Mouse (Mus musculus) adipocyte (in vitro differentiated cells): ENCODE results near the gene Catsperg1.
"Not testable (repeated sequence)": the region's sequence is repeated elsewhere in the genome, so short reads cannot be mapped to it uniquely, and the experiment has no call there.

Source experiments
- DNase-seq: peaks from one replicate; pipeline ENCODE4 v3.0.0-alpha.2; 2016; ENCODE audit warnings: low spot score

The Catsperg1 gene

GRCm38 (mm10) chr7:29213675-29214082 is at the start of gene Catsperg1:
Gene Catsperg1, minus strand, starts transcription at chr7:29214035.
- DNase-seq, result no peak

DNA sequence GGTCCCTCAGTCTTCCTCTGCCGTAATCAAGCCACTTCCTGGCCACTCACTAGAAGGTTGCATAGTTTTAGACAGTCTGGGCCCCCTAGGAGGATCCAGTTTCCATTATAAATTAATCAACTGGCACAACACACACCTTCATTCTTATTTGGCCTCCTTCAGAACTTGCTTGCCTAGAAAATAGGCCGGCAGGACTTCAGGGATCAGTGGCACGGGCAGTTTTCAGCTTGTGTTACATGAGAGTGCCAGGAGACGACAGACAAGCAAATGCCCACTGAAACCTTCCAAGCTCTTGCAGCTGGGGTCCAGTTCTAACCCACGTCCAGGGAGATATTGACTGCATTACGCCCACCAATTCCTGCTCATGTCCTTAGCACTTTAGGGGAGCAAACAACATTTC is 48.3 kb upstream of the Catsperg1 start:
- DNase-seq, result no peak

DNA sequence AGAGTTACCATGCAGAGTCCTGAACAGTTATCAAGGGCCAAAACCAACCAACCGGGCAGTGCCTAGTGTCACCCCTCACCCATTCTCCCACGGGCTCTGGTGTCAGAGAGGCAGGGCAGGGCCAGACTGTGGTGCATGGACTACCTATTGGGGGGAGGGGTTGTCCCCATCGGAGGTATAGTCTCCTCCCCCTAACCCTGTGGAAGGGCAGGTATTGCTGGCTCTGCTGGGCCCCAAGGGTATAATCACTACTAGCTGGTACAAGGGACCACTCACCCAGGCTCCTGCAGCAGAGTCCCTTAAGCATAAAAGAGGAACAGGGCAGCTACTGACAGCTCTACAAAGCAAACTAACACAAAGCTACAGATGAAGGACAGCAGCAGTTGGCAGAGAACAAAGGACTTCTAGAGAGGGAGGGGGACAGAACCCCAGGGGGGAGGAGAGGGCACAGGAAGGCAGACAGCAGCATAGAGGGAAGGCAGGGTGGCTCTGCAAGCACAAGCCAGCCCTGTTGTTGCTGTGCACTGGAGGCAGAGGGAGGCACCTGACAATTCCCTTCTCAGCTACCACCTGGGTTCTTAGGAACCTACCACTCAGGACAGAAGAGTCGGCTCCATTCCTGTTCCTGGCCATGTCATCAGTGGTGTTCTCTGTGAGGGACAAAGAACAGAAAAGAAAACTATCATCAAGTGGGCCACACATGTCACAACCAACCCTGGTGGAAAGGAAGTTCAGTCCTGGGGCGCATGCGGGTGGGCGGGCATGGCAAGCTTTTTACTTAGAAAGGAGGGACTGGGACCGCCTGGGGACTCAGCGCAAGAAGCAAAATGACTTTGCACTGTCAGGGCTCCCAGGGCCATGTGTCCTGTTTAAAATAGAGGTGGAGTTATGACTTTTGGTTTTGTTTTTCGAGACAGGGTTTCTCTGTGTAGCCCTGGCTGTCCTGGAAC is 46.2 kb upstream of the Catsperg1 start:
- no peak for DNase-seq

GRCm38 (mm10) chr7:29257368-29257767 is 43.5 kb upstream of the Catsperg1 start:
- peak; percentile 58 for DNase-seq

DNA sequence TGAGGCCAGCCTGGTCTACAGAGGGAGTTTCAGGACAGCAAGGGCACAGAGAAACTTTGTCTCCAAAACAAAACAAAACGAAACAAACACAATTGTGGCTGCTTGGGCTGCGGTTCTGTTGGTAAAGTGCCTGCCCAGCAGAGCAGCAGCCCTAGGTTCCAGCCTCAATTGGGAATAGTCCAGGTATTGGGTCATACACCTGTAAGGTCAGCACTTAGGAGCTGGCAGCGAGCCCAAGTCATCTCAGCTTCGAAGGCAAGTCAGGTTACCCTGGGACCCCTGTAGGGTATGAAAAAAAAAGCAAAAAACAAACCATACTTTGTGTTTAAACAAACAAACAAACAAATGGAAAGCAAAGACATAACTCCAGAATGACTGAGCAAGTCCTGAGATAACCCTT is 42.0 kb upstream of the Catsperg1 start:
- DNase-seq, result no peak

- no peak for DNase-seq
Observed at GRCm38 (mm10) chr7:29253842-29254241, 40.0 kb upstream of the Catsperg1 start.

GRCm38 (mm10) chr7:29251166-29251565 is 37.3 kb upstream of the Catsperg1 start:
- DNase-seq, result no peak

DNA sequence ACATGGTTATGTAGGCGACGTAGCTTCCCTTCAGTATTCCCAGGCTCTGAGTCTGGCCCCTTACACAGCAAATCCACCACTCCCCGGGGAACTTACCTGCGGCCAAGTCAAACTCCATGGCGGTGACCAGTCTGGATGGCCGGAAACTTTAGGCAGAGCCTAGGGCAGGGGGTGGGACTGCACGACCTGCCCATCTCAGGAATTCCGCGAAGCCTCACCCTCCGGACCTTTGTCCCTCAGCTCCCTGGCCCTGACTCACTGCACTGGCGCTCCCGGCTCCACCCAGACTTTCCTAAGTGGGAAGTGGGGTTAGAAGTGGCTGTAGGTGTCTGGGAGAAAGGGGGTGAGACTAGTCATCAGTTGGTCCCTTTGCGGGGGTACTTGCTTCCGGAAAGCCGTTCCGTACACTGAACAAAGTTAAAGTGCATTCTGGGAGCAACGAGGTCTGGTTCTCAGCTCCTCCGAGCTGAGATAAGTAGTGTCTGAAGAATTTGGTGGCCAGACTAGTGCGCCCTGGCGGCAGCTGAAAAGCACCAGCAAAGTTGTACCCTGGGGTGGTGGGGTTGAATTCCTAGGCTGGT is 34.5 kb upstream of the Catsperg1 start, which contains the start of gene 2200002D01Rik:
Gene 2200002D01Rik, minus strand, starts transcription at position 206 of the 581 bp plus-strand sequence.
- DNase-seq, result no peak

DNA sequence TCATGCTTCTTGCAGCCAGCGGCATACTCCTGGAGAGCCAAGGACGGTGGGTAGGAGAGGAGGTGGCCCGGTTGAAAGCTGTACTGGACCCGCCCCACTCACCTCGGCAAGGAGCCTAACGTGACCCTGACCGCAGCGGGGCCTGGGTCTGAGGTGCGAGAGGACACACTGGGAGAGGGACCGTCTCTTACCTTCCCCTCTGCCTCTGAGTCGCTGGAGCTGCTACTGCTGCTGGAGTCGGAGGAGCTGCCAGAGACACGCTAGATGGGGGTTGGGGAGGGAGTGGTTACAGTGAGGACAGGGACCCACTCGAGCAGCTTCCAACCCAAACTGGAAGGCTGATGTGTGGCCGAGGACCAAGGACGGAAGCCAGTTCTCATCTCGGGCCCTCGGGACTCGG is 33.9 kb upstream of the Catsperg1 start:
- DNase-seq, result no peak

- DNase-seq, result peak; percentile 22
Observed at GRCm38 (mm10) chr7:29247314-29247700, 33.5 kb upstream of the Catsperg1 start.

DNA sequence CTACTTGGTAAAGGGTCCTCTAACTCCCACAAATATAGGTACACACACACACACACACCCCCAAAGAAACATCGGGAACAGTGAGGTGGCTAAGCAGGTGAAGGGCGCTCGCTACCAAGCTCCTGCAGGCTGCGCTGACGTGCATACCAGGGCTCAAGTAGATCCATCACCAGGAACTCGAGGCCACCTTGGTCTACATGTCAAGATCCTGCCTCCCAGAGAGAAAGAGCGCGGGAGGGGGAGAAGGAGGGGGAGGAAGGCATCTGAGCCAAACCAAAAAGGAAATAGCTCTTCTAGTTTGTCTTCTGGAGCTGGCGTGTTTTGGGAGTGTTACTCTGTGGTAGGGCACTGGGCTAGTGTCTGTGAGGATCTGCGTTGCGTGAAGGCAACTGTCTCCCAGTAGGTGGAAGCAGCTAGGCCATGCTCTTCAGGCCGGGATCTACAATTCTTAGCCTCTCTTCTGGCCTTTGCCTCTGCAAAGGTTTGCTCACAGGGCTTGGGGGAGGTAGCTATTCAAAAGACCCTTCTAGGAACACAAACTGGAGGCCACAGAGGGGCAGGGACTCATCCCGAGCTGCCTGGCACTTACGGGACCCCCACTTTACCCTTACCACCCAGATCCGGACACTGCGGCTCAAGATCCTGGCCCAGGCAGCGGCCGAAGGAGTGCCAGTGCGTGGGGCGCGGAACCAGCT is 32.9 kb upstream of the Catsperg1 start:
- DNase-seq, result no peak

DNA sequence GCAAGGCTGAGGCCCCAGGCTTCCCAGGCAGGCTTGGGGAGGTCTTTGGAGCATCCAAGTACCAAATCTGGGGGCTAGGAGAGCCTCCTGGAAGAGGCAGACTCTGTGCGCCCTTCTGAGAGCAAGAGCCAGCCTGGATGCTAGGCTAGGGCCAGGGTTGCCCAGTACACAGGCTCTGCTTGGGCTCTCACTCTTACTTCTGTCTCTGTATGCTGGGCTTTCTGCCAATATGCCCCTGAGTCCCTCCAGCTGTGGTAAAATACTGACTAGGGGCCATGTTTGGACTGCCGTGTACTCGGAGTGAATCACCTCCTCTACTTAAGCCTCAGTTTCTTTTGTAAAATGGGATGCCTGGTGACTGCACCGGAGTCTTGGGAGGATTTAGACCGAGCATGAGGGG is 32.2 kb upstream of the Catsperg1 start:
- DNase-seq, result no peak

- DNase-seq, result no peak
Observed at GRCm38 (mm10) chr7:29244732-29245416, 31.0 kb upstream of the Catsperg1 start.

DNA sequence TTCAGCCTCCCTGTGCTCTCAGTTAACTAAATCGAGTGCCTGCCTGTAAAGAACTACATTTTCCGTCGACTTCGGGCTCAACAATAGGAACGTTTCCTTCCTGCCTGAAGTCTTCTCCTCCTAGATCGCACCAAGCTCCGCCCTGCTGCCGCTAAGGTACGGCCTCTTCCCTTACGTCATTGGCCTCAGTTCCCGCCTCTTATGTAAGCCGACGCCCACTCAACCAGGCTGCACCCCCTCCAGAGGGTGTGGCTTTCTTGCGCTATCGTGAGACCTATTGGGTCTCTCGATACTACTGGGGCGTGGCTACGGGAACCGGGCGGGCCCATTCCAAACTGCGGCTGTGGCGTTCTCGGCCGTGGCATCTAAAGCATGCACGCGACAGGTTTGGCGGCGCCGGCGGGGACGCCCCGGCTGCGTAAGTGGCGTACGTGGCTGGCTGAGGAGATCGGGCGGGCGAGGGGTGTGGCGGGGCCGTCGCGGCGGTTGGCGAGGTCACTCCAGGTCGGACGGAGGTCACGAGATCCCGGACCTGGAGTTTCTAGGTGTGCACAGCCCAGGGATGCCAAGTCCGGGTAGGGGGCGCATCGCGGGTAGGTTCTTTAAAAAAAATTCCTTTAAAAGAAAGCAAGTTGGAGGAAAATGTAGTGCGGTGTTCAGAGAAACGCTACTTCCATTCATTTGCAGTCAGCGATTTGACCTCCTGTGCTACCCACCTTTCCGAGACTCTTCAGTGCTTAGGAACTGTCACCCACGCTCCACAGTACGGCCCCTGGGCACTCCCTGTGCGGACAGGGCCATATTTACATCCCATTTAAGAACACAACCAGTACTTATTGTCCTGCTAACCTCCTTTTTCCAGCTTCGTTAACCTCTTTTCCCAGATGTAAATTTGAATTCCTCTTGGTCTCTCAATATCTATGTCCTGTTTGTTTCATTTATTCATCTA is 24.5 kb upstream of the Catsperg1 start, which contains the start of gene Yif1b:
Gene Yif1b, plus strand, starts transcription at position 311 of the 949 bp plus-strand sequence.
- DNase-seq, result peak; percentile 98

DNA sequence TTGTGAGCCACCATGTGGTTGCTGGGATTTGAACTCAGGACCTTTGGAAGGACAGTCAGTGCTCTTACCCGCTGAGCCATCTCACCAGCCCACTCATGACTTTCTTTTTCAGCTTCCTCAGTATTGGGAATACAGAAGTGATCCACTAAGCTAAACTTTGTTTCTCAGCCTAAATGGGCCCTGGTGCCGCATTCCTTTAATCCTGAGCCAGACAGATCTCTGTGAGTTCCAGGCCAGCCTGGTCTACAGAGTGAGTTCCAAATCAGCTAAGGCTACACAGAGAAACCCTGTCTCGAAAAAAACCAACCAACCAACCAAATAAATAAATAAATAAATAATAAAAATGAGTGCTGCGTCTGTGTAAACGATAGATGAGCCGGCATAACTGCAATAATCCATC is 23.8 kb upstream of the Catsperg1 start:
- not testable (repeated sequence) for DNase-seq

DNA sequence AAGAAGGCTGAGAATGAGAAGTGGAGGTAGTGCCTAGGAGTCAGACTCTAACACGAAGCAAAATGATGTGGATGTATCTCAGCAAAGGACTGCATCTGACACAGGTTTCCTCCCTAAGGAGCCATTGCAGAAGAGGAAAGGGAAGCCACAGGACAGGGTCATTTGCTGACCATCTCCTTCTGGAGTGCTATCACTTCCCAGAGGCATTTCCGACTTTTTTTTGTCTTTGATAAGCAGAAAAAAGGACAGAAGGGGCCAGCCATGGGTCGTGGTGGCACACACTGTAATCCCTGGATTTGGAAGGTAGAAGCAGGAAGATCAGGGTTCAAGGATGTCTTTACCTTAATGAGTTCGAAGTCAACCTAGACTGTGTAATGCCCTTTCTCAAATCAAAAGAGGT is 22.8 kb upstream of the Catsperg1 start:
- DNase-seq, result no peak

GRCm38 (mm10) chr7:29234661-29235060 is 20.8 kb upstream of the Catsperg1 start:
- no peak for DNase-seq

- peak; percentile 50 for DNase-seq
Observed at GRCm38 (mm10) chr7:29233745-29234144, 19.9 kb upstream of the Catsperg1 start.

DNA sequence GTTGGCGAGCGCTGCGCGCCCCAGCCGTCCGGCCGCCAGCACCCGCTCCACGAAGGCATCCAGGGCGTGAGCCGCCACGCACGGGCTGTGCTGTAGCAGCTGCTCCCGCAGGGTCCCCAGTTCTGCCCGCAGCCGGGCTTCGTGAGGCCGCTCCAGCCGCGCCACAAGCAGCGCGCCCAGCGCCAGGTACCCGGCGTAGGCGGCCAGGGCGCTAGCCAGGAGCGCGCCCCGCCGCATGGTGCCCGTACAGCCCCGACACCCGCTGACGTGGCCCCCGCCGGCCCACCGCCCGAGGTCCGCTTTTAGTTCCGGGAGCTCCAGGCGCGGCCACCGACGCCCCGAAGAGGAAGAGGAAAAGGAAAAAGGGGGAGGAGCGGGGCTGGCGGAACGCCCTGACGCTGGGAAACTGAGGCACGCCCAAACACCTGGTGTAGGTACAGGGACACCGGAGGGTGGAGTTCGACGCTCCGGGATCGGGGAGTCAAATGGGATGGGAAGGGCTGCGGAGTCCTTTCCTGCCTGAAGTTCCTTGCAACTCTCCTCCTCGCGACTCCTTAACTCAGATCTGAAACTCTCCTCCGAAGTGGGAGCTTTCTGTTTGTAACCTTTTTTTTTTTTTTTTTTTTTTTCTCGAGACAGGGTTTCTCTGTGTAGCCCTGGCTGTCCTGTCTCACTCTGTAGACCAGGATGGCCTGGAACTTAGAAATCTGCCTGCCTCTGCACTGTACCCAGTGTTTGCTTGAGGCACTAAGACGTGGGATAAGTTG is 18.6 kb upstream of the Catsperg1 start, which contains the start of gene Kcnk6:
Gene Kcnk6, minus strand, starts transcription at position 269 of the 767 bp plus-strand sequence.
- DNase-seq, result no peak

- no peak for DNase-seq
Observed at GRCm38 (mm10) chr7:29231517-29231916, 17.7 kb upstream of the Catsperg1 start.
